Mouse (Mus musculus) heart, postnatal 0 days (tissue): ENCODE results near the gene Sufu.

Experiments
- CTCF ChIP-seq: IDR thresholded peaks from 2 replicates; pipeline ENCODE4 v1.5.1; 2016; ENCODE audit warnings: antibody characterized with exemption, control low read depth, low read depth
- EP300 ChIP-seq: IDR thresholded peaks from 2 replicates; pipeline ENCODE4 v1.6.1; 2016; ENCODE audit warnings: antibody characterized with exemption, low read depth

- no peak for TF ChIP-seq CTCF
- TF ChIP-seq EP300, result no peak
Observed at GRCm38 (mm10) chr19:46443509-46443908, 46.8 kb downstream of the Sufu start.
